Mouse (Mus musculus): ENCODE measurements around the gene Pou3f1. TPM values are rescaled to one million over a fixed set of nuclear protein-coding genes. Genes with fewer than 3 reads are reported as not detected.

The Pou3f1 gene
- polyA plus RNA-seq, 1 experiment from 2014 or later, result 3.0 TPM

DNA sequence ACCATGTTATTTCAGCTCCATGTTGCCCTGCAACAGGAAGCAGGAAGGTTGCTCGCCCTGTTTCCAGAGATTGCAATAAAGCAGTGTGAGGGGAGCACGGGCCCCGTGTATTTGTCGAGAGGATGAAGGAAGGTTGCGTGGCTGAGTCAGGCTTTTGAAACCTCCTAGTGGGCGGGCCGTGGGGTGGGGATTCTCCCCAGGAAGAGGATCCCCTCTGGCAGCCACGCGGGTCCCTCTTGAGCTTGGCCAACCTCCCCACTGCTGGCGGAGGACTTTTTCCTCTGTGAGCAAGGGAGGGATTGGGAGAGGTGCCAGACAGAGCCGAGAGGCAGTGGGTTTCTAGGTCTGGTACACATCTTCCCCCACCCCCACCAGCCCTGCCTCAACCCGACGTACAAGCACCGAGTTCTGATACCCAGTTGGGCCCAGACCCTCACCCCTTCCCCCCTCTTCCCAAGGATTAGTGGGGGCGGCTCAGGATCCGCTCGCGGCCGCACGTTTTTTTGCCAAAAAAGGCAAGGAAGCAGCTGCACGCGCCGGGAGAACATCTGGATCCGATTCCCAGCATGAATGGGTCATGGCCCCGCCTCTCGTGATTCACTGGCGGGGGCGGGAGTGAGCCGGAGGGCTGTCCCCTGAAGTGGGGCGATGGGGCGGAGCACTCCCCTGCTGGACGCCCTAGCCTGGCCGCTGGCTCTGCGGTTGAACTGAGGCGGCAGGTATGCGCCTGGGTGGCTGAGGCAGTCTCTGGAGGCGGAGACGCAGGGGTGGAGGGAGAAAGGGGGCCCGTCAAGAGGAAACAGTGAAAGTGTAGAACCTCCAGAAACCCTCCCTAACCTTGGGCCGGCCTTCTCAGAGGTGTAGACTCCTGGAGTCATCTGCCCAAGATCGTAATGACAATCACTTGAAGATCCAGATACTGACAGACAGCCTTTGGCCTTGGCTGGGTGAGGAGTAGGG is 52.2 kb downstream of the Pou3f1 start:
- Histone ChIP-seq H3K9ac (ENCODE audit: low read depth, low read length) (peak overlapping the region; percentile 51), H3K36me3 (ENCODE audit: control insufficient read depth, insufficient read depth, low read length) (no peaks in the 10 kb centered on the region), H3K9me3 (ENCODE audit: control insufficient read depth, low read length) (no peaks in the 10 kb centered on the region), H3K27ac (ENCODE audit: low read depth, low read length) (peak overlapping the region; percentile 34; the same call in 1 of the 2 replicates), H3K4me1 (ENCODE audit: control insufficient read depth, insufficient read depth, low read depth, low read length) (peaks cover 13% of the 10 kb centered on the region), H3K4me2 (ENCODE audit: low read length) (peak overlapping the region; percentile 61), H3K4me3 (ENCODE audit: low read length) (peak overlapping the region; percentile 33), H3K27me3 (replicated peaks; ENCODE audit: control insufficient read depth, insufficient read depth, low read length) (peaks cover 17% of the 10 kb centered on the region)
- 3% methylated on average over 41 of the region's 41 CpGs for WGBS
- peak; percentile 48; the same call in 1 of the 2 replicates for ATAC-seq

GRCm38 (mm10) chr4:124709961-124710446 is 53.4 kb downstream of the Pou3f1 start:
- 3% methylated on average over 18 of the region's 18 CpGs for WGBS
- Histone ChIP-seq H3K9ac (ENCODE audit: low read depth, low read length) (no peak overlapping the region), H3K4me1 (ENCODE audit: control insufficient read depth, insufficient read depth, low read depth, low read length) (peaks cover 7% of the 10 kb centered on the region), H3K4me2 (ENCODE audit: low read length) (peak overlapping the region; percentile 35), H3K27me3 (replicated peaks; ENCODE audit: control insufficient read depth, insufficient read depth, low read length) (peaks cover 17% of the 10 kb centered on the region), H3K9me3 (ENCODE audit: control insufficient read depth, low read length) (no peaks in the 10 kb centered on the region), H3K36me3 (ENCODE audit: control insufficient read depth, insufficient read depth, low read length) (no peaks in the 10 kb centered on the region), H3K4me3 (ENCODE audit: low read length) (peak overlapping the region; percentile 4; the same call in 1 of the 2 replicates), H3K27ac (ENCODE audit: low read depth, low read length) (no peak overlapping the region)
- no peak for ATAC-seq

Other genes with a start within 250 kb of the Pou3f1 start
- gene 3100002H09Rik, start 46.0 kb upstream of the Pou3f1 start, polyA plus RNA-seq (2015; fragmentation: Nextera tagmentation; extraction: Ambion mirVana), result 0.36 and 0.49 TPM in 2 replicates
- gene Utp11, start 36.8 kb downstream of the Pou3f1 start, polyA plus RNA-seq (2015; fragmentation: Nextera tagmentation; extraction: Ambion mirVana), result 37.9 TPM in 2 replicates
- gene Fhl3, start 43.9 kb downstream of the Pou3f1 start, polyA plus RNA-seq (2015; fragmentation: Nextera tagmentation; extraction: Ambion mirVana), result 1.5 and 2.1 TPM in 2 replicates
- 86.1 and 93.2 TPM in 2 replicates for gene Sf3a3, start 58.0 kb downstream of the Pou3f1 start, polyA plus RNA-seq (2015; fragmentation: Nextera tagmentation; extraction: Ambion mirVana)
- gene Inpp5b, start 85.0 kb downstream of the Pou3f1 start, polyA plus RNA-seq (2015; fragmentation: Nextera tagmentation; extraction: Ambion mirVana), result 18.4 and 23.7 TPM in 2 replicates
- 11.5 and 14.0 TPM in 2 replicates for gene Mtf1, start 145.3 kb downstream of the Pou3f1 start, polyA plus RNA-seq (2015; fragmentation: Nextera tagmentation; extraction: Ambion mirVana)
- gene Yrdc, start 193.9 kb downstream of the Pou3f1 start, polyA plus RNA-seq (2015; fragmentation: Nextera tagmentation; extraction: Ambion mirVana), result 42.6 and 43.0 TPM in 2 replicates
- 92.7 and 102 TPM in 2 replicates for gene 1110065P20Rik, start 194.4 kb downstream of the Pou3f1 start, polyA plus RNA-seq (2015; fragmentation: Nextera tagmentation; extraction: Ambion mirVana)
- gene Maneal, start 205.4 kb downstream of the Pou3f1 start, polyA plus RNA-seq (2015; fragmentation: Nextera tagmentation; extraction: Ambion mirVana), result 10.5 and 10.6 TPM in 2 replicates
- 10.9 and 12.3 TPM in 2 replicates for gene Epha10, start 224.1 kb downstream of the Pou3f1 start, polyA plus RNA-seq (2015; fragmentation: Nextera tagmentation; extraction: Ambion mirVana)

All from hindbrain, embryonic 16.5 days (tissue).